Mouse (Mus musculus): ENCODE measurements around the gene Edaradd. TPM values are rescaled to one million over a fixed set of nuclear protein-coding genes. Genes with fewer than 3 reads are reported as not detected.

Edaradd gene
- total and polyA plus RNA-seq, 3 experiments = 0.04 TPM; not detected in 2

DNA sequence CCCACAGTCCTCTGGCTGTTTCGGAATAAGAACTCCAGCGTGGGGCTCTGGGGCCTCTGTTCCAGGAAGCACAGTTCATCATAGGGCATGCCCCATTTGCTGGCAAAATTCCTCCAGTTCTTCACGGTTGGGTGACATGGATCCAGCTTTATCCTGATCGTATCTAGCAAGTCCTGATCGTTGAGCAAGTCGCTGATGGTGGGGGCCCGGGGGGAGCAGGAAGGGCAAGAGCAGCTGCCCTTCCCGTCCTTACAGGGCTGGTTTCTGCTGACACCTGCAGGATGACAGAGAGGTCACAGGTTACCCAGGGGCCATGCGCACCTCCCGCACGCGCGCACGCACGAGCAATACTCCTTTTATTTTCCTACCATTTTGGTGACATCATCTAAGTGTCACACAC, 41.9 kb downstream of the Edaradd start:
- Histone ChIP-seq H3K36me3 (ENCODE audit: control insufficient read depth in 1 of 2, insufficient read depth in 2 of 2, low read length in 2 of 2) (no peaks in the 10 kb centered on the region), H3K9me3 (replicated peaks; ENCODE audit: insufficient read depth, low read length) (no peaks in the 10 kb centered on the region), H3K4me3 (ENCODE audit: control insufficient read depth in 1 of 2, insufficient read depth in 1 of 2, low read depth in 2 of 2, low read length in 2 of 2) (no peak overlapping the region), H3K9ac (ENCODE audit: control insufficient read depth, low read depth, low read length, poor library complexity, severe bottlenecking) (no peak overlapping the region), H3K27ac (ENCODE audit: control insufficient read depth, low read depth, low read length) (no peak overlapping the region), H3K27me3 (ENCODE audit: control insufficient read depth in 1 of 2, insufficient read depth in 2 of 2, low read length in 2 of 2) (peaks cover 0 to 2% of the 10 kb centered on the region in 2 experiments; a peak in 2 of 4 replicates), H3K4me1 (ENCODE audit: control insufficient read depth in 1 of 2, insufficient read depth in 2 of 2, low read length in 2 of 2) (no peaks in the 10 kb centered on the region), H3K79me2 (ENCODE audit: control insufficient read depth, insufficient read depth, low read length, poor library complexity) (no peaks in the 10 kb centered on the region)
- DNase-seq (ENCODE audit: low read depth, low spot score) = no peak
- TF ChIP-seq RAD21 (IDR thresholded peaks at IDR 0.05; ENCODE audit: low read depth, low read length) = no peak

DNA sequence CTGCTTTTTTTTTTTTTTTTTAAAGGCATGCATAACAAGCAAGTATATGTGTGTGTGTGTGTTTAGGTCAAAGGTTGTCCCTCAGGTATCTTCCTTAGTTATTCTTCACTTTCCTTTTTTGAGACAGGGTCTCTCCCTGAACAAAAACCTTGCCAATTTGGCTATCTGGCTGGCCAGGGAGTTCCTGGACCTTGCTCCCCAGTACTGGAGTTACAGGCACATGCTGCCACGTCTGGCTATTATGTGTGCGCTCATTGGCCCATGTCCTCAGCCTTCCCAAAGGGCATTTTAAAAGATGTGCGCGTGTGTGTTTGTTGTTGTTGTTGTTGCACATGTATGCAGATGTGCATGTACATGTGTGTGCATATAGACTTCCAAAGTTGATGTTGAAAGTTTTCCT, 43.4 kb downstream of the Edaradd start:
- no peak for TF ChIP-seq RCOR1 (IDR thresholded peaks at IDR 0.05; ENCODE audit: low read depth, low read length)
- TF ChIP-seq GATA1 (IDR thresholded peaks at IDR 0.05; ENCODE audit: low read depth, low read length) = no peak
- TF ChIP-seq POLR2AphosphoS2 (IDR thresholded peaks at IDR 0.05; ENCODE audit: low read length) = no peak
- TF ChIP-seq BHLHE40 (IDR thresholded peaks at IDR 0.05; ENCODE audit: borderline replicate concordance, low read depth, low read length) = no peak
- TF ChIP-seq NELFE (IDR thresholded peaks at IDR 0.05; ENCODE audit: low read depth, low read length) = no peak
- TF ChIP-seq GABPA (IDR thresholded peaks at IDR 0.05; ENCODE audit: low read depth, low read length) = no peak
- TF ChIP-seq ELF1 (IDR thresholded peaks at IDR 0.05; ENCODE audit: low read depth, low read length) = no peak
- TF ChIP-seq EP300 (IDR thresholded peaks at IDR 0.05; ENCODE audit: low read depth in 1 of 2, low read length in 2 of 2) = no peak
- no peak for TF ChIP-seq HCFC1 (IDR thresholded peaks at IDR 0.05; ENCODE audit: low read depth, low read length)
- no peak for TF ChIP-seq ZNF384 (IDR thresholded peaks at IDR 0.05; ENCODE audit: low read depth, low read length)
- TF ChIP-seq MAFK (IDR thresholded peaks at IDR 0.05; ENCODE audit: borderline replicate concordance, low read depth, low read length) = no peak
- DNase-seq (ENCODE audit: low read depth, low spot score) = no peak
- H3K9ac ChIP-seq (ENCODE audit: control insufficient read depth, low read depth, low read length, poor library complexity, severe bottlenecking) = no peak overlapping the region
- H3K4me1 ChIP-seq (ENCODE audit: control insufficient read depth in 1 of 2, insufficient read depth in 2 of 2, low read length in 2 of 2) = no peaks in the 10 kb centered on the region
- no peak overlapping the region for H3K4me3 ChIP-seq (ENCODE audit: control insufficient read depth in 1 of 2, insufficient read depth in 1 of 2, low read depth in 2 of 2, low read length in 2 of 2)
- H3K9me3 ChIP-seq (replicated peaks; ENCODE audit: insufficient read depth, low read length) = no peaks in the 10 kb centered on the region
- no peaks in the 10 kb centered on the region for H3K36me3 ChIP-seq (ENCODE audit: control insufficient read depth in 1 of 2, insufficient read depth in 2 of 2, low read length in 2 of 2)
- H3K27me3 ChIP-seq (ENCODE audit: control insufficient read depth in 1 of 2, insufficient read depth in 2 of 2, low read length in 2 of 2) = peaks cover 0 to 2% of the 10 kb centered on the region in 2 experiments; a peak in 2 of 4 replicates
- no peaks in the 10 kb centered on the region for H3K79me2 ChIP-seq (ENCODE audit: control insufficient read depth, insufficient read depth, low read length, poor library complexity)
- no peak overlapping the region for H3K27ac ChIP-seq (ENCODE audit: control insufficient read depth, low read depth, low read length)

DNA sequence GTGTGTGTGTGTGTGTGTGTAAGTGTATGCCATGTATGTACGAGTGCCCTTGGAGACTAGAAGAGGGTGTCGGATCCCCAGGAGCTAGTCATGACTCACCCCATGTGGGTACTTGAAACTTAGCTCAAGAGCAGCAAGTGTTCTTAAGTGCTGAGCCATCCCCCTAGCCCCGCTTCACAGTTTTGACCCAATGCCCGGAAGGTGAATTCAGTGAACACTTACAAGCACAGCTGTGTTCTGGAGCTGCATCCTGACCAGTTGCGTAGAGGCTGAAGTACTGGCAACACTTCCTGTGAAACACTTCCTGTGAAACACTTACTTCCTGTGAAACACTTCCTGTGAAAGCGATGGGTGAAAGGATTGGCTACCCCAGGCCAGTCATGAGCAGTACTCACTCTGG, 45.0 kb downstream of the Edaradd start:
- TF ChIP-seq ZNF384 (IDR thresholded peaks at IDR 0.05; ENCODE audit: low read depth, low read length) (no peak), HCFC1 (IDR thresholded peaks at IDR 0.05; ENCODE audit: low read depth, low read length) (no peak), CHD2 (IDR thresholded peaks at IDR 0.05; ENCODE audit: low read length) (no peak), ZC3H11A (IDR thresholded peaks at IDR 0.05; ENCODE audit: low read depth, low read length) (no peak), BHLHE40 (IDR thresholded peaks at IDR 0.05; ENCODE audit: borderline replicate concordance, low read depth, low read length) (no peak), JUND (IDR thresholded peaks at IDR 0.05; ENCODE audit: low read depth, low read length) (no peak), MAX (IDR thresholded peaks at IDR 0.05; ENCODE audit: low read length) (no peak), ETS1 (IDR thresholded peaks at IDR 0.05; ENCODE audit: low read depth, low read length) (no peak), TCF12 (IDR thresholded peaks at IDR 0.05; ENCODE audit: low read depth, low read length) (no peak), RAD21 (IDR thresholded peaks at IDR 0.05; ENCODE audit: low read depth, low read length) (no peak), NELFE (IDR thresholded peaks at IDR 0.05; ENCODE audit: low read depth, low read length) (no peak), MYC (IDR thresholded peaks at IDR 0.05; ENCODE audit: low read depth, low read length) (no peak), USF1 (IDR thresholded peaks at IDR 0.05; ENCODE audit: low read depth, low read length) (no peak), MYB (IDR thresholded peaks at IDR 0.05; ENCODE audit: low read depth, low read length) (no peak), EP300 (IDR thresholded peaks at IDR 0.05; ENCODE audit: low read depth in 1 of 2, low read length in 2 of 2) (no peak), NRF1 (IDR thresholded peaks at IDR 0.05; ENCODE audit: insufficient read depth, low read depth, low read length, poor library complexity, severe bottlenecking) (no peak), ELF1 (IDR thresholded peaks at IDR 0.05; ENCODE audit: low read depth, low read length) (no peak), MEF2A (IDR thresholded peaks at IDR 0.05; ENCODE audit: extremely low read depth, insufficient replicate concordance, low read depth, low read length, poor library complexity, severe bottlenecking) (no peak)
- DNase-seq (ENCODE audit: low read depth, low spot score) = no peak
- no peak overlapping the region for H3K4me3 ChIP-seq (ENCODE audit: control insufficient read depth in 1 of 2, insufficient read depth in 1 of 2, low read depth in 2 of 2, low read length in 2 of 2)

More for the DNA sequence above, 45.0 kb downstream of the Edaradd start:
- Histone ChIP-seq H3K4me1 (ENCODE audit: control insufficient read depth in 1 of 2, insufficient read depth in 2 of 2, low read length in 2 of 2) (no peaks in the 10 kb centered on the region; a peak in 1 of 4 replicates), H3K9me3 (replicated peaks; ENCODE audit: insufficient read depth, low read length) (no peaks in the 10 kb centered on the region), H3K27me3 (ENCODE audit: control insufficient read depth in 1 of 2, insufficient read depth in 2 of 2, low read length in 2 of 2) (peaks cover 0 to 2% of the 10 kb centered on the region in 2 experiments; a peak in 2 of 4 replicates), H3K27ac (ENCODE audit: control insufficient read depth, low read depth, low read length) (no peak overlapping the region), H3K9ac (ENCODE audit: control insufficient read depth, low read depth, low read length, poor library complexity, severe bottlenecking) (no peak overlapping the region), H3K79me2 (ENCODE audit: control insufficient read depth, insufficient read depth, low read length, poor library complexity) (no peaks in the 10 kb centered on the region), H3K36me3 (ENCODE audit: control insufficient read depth in 1 of 2, insufficient read depth in 2 of 2, low read length in 2 of 2) (no peaks in the 10 kb centered on the region)

Data from MEL (cell line).